Mouse (Mus musculus): Measurements from ENCODE around the gene Dyx1c1. TPM values are rescaled to one million over a fixed set of nuclear protein-coding genes. Genes with fewer than 3 reads are reported as not detected.

Dyx1c1 gene
- total RNA-seq, 2 experiments from 2014 or later = 2.8 to 2.9 TPM

DNA sequence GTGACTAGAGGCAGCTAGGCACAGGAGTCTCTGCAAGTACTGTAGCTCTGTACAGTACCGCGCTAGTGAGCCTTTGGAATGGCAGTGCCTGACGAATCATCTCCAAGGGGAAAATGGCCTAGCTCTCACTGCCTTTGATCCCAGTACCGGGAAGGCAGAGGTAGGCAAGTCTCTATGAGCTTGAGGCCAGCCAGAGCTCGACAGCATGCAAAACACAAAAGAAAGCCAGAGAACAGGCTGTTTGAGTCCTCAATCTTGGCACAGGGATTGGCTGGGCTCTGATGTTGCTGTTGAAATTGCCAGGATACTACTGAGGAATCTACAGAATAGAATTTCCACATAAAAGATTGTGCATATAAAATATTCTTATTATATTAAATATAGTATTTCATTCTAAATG, 13.8 kb downstream of the Dyx1c1 start:
- DNase-seq (ENCODE audit: low spot score in 2 of 2) = peak; percentile 22 to 62

DNA sequence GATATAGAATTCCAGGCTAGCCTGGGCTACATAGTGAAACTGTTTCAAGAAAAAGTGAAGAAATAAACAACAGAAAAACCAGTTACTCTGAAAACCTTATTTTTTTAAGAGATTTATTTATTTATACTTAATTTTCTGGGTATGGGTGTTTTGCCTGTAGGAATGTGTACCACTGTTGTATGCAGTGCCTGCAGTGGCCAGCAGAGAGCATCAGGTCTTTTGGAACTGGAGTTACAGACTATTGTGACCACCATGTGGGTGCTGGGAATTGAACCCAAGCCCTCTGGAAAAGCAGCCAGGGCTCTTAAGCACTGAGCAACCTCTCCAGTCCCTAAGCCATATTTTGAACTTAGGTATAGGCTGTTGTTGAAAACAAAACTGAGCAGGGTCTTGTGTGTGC, 14.4 kb downstream of the Dyx1c1 start:
- no peak for DNase-seq (ENCODE audit: low spot score in 2 of 2)

DNA sequence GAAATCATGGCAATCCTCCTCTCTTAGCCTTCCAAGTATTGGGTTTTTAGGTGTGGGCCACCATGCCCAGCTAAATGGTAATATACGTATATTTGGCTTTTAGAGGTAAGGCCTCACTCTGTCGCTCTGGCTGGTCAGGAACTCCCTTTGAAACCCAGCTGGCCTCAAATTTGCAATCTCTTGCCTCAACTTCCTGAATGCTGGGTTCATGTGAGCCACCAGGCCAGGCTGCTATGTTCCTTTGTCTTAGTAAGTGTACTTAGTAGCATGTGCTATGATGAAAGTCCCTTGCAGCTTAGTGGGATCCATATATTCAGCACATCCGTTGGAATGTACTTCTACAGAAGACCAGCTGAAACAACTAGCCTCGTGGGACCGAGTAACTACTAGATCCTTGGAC, 16.1 kb downstream of the Dyx1c1 start:
- DNase-seq (ENCODE audit: low spot score in 2 of 2) = no peak

DNA sequence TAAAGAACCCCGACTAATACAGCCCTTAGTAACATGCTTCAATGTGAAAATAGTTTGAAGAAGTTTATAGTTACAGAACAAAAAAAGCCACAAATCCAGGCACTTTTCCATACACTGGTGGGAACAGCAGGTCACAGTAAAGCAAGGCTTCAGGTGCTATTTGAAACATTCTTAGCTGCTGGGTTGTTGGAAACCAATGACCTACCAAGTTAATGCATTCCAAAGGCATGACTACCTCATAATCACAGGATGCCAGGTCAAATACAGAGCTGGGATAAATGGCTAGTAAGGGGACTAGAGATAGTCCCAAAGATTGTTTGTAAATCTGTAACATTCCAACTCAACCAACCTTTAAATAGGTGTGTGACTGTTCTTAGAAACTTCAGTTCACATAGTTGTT, 16.7 kb downstream of the Dyx1c1 start:
- no peak for DNase-seq (ENCODE audit: low spot score in 2 of 2)

DNA sequence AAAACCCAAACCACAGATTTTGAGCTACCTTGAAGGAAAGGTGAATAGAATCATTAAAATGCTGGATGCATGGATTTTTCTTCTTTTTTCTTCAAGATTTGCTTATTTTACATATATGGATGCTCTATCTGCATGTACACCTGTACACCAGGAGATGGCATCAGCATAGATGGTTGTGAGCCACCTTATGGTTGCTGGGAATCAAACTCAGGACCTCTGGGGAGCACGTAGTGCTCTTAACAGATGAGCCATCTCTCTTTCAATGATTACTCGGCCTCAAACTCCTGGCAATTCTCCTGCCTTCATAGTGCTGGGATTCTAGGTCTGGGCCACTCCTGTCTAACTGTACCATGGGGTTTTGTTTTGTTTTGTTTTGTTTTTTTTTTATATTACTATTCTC, 24.5 kb downstream of the Dyx1c1 start:
- no peak for DNase-seq (ENCODE audit: low spot score in 2 of 2)

DNA sequence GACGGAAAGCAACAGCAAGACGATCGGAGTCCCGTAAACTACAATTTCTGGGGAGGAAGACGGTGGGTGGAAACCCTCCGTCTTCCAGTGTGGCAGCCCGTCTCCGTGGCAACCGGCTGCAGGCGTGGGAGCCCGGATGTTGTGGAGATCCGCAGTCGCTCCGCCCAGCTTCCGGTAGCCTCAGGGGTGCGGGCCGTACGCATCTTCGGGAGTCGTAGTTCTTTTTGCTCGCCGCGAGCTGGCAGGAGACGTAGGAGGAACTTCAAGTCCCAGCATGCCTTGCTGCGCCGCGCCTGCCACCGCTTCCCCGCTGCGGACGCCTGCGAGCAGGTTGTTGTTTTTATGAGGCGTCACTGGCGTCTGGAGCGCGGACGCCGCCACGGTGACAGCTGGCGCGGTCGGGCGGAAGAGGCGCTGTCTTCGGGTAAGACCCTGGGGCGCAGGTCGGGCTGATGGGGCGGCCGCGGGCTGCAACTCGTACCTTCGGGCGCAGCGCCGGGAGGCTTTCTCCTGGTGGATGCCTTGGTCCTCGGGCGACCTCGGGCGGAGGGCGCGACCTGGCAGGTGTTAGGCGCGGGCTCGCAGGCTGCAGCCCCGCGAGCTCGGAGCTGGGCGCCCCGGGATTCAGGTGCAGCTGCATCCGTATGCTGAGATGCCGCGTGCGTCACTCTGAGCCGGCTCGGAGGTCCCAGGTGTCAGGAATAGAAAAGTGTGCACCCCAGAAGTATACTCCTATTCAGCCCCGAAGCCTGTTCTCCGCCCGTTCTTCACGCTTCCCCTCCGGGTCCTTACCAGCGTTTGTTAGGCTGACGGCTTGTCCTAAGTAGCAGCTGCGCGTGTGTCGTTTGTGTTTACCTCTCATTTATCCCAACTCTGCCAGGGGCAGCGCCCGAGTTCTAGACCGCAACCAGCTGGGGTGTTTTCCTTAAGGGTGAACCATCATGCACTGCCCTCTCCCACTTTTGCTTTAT, 26.9 kb downstream of the Dyx1c1 start, which contains the start of the genes Ccpg1os and Ccpg1:
Ccpg1os (minus strand) TSS at position 133 of the 971 bp plus-strand sequence.
Ccpg1 (plus strand) TSS at position 180 of the 971 bp plus-strand sequence.
- DNase-seq (ENCODE audit: low spot score in 2 of 2) = peak; percentile 95 to 98

DNA sequence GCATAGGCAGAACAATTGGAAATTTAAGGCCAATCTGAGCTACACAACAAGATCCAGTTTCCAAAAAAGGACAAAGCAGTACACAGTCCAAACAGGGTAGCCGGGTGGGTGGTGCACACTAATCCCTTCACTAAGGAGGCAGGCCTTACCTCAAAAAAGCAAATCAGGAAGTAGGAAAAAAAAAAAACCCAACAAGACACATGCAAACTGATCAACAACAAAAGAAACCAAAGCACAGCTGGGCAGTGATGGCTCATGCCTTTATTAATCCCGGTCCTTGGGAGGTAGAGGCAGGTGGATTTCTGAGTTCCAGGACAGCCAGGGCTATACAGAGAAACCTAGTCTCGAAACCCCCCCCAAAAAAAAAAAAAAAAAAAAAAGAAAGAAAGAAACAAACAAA, 29.1 kb downstream of the Dyx1c1 start:
- no peak for DNase-seq (ENCODE audit: low spot score in 2 of 2)

DNA sequence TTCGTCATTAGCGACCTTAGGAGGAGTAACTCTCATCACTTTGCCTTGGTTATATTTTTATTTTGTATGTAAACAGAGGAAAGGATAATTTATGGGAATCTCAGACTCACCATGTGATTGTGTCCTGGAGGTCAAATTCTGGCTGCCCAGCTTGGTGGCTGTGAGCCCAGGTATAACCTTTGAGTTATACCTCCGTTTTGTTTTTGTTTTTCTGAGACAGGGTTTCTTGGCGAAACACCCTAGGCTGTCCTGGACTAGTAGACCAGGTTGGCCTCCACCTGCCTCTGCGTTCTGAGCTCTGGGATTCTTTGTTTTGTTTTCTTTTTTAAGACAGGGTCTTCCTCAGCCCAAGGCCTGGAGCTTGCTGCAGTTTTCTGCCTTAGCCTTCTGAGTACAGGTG, 30.1 kb downstream of the Dyx1c1 start:
- DNase-seq (ENCODE audit: low spot score in 2 of 2) = no peak

DNA sequence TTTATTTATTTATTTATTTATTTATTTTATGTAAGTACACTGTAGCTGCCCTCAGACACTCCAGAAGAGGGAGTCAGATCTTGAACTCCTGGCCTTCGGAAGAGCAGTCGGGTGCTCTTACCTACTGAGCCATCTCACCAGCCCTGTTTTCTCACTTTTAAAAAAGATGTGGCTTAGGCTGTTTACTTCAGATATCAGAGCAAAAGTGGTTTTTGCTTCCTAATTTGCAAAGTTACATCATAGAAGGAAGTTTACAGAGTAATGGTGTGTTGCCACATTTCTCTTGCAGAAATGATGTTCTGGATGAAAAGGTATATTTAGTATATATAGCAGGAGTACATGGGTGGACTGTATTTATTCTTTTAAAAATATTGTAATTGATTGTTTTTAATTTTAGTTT, 32.8 kb downstream of the Dyx1c1 start:
- no peak for DNase-seq (ENCODE audit: low spot score in 2 of 2)

DNA sequence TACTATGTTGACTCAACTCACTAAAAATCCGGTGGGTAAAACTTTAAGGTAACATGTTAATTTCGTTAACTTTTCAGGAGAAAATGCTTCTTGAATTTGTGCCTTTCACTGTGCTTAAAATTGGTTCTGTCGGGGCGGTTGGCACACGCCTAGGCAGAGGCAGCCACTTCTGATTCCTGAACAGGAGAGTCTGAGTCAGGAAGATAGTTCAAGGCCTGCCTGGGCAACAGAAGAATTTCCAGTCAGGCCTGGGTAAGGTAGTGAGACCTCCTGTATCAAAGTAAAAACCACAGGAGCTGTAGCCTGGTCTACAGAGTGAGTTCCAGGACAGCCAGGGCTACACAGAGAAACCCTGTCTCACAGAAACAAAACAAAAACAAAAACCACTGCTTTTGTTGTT, 34.0 kb downstream of the Dyx1c1 start:
- no peak for DNase-seq (ENCODE audit: low spot score in 2 of 2)

DNA sequence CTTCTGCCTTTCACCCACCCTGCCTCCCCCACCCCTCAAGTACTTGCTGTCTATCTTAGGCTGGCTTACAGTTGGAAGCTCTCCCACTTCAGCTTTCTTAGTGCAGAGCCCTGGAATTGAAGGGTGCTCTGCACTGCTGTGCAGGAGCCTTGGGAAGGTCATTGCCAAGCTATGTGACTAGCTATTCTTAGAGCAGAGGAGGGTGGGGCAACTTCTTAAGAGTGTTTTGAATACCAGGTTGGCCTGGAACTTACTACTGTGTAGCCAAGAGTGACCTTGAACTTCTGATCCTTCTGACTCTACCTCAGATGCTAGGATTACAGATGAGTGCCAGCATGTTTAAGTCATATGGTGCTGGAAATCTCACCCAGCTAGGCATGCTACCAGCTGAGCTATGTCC, 37.6 kb downstream of the Dyx1c1 start:
- DNase-seq (ENCODE audit: low spot score in 2 of 2) = no peak

DNA sequence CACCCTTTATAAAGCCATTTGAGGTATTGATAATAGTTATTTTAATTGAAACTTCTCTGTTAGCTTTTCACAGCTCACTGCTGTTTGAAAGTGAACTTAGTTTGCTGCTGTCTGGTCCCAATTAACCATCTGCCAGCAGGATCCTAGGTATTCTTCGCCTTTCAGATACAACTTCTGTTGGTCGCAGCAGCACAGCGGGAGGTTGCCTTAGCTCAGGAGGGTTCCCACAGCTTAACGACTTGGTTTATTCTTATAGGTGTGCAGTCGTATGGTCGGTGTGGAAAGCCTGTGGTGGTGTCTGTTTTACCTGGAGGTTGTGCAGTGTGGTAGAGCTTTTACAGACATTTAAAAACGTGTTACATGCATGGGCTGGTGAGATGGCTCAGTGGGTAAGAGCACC, 38.2 kb downstream of the Dyx1c1 start:
- DNase-seq (ENCODE audit: low spot score in 2 of 2) = no peak

DNA sequence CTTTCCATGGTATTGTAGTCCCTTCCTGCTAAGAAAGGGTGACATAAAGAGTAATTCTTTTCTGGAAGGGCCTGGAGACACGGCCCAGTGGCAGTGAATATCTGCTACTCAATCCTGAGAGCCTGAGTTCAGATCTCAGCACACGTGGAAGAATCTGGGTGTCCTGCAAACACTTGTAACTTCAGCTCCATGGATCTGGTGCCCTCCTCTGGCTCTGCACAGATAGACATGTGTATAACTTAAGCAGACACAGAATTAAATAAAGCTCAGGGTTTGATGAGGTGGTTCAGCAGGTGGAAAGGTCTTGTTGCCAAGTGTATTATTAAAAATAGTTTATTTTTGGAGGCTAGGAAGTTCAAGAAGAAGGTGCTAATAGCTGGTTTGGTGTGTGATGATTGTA, 41.9 kb downstream of the Dyx1c1 start:
- DNase-seq (ENCODE audit: low spot score in 2 of 2) = no peak

DNA sequence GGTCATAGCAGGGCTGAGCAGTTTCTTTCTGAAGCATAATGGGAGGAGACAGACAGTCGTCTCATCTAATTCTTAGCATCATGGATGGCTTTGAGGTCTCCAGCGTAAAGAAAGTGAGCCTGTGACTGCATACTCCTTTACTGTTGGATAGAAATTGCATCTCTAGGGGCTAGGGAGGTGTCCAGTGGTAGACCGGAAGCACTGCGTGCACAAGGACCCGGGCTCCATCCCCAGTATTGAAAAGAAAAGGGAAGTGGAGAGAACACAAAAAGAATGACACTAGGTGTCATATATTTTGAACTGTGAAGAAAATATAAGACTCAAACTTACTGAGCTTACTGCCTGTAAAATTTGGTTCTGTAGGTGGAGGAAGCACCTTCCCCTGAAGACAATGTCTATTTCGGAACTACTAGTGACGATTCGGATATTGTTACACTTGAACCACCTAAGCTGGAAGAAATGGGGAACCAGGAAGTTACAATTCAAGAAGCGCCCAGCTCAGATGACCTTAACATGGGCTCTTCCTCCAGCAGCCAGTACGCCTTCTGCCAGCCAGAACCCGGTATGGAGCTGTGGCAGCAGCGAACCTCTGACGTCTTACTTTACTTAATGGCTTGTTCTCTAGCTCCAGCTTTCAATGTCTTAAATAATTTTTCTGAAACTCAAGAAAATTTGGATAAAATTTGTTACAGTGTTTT, 42.9 kb downstream of the Dyx1c1 start:
- no peak for DNase-seq (ENCODE audit: low spot score in 2 of 2)

DNA sequence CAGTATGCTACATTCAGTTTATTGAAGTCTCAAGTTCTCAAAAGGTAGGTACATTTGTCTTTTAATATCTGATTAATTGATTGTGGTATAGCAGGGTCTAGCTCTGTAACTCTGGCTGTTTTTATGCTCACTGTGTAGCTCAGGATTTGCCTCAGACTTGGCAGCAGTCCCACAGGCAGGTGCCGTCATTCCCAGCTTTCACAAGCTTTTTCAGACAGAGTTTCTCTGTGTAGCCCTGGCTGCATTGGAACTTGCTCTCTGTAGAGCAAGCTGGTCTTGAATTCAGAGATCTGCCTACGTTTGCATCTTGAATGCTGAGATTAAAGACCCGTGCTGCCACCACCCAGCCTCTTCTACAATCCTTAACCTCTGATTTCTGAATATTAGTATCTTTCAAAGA, 43.6 kb downstream of the Dyx1c1 start:
- peak in 1 of 2 experiments; percentile 21 for DNase-seq (ENCODE audit: low spot score in 2 of 2)

DNA sequence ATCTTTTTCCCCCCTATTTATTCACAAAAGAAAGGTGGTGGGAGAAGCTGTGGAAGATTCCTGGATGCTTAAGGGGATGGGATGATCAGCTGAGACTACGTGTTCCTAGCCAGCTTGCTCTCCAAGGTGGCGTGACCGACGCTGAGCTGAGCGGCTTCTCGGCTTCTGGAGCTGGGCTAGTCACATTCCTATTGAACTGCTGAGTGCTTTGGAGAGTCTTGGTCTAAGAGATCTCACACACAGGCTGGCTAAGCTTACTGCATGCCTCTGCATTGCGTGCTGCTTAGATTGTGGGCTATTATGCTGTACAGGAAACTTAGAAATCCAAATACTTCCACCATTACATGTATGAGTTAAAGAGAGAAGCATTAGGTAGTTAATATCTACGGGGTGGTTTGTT, 45.5 kb downstream of the Dyx1c1 start:
- no peak for DNase-seq (ENCODE audit: low spot score in 2 of 2)

DNA sequence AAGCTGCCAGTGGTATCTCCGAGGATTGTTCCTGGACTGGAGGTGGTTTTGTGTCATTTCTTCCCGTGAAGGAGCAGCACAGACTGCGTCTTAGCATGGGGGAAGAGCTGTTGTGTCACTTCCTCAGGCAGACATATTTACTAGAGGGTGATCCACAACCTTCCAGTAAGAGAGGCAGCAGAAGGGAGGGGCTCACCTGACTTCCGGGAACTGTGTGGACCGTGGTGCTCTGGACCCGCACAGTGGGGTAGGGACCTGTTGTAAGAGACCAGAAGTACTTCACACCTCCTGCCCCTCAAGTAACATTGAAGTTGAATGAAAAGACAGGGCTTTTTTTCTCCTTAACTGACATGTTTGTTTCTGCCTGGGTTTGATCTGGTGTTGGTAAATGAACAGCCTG, 46.5 kb downstream of the Dyx1c1 start:
- no peak for DNase-seq (ENCODE audit: low spot score in 2 of 2)

DNA sequence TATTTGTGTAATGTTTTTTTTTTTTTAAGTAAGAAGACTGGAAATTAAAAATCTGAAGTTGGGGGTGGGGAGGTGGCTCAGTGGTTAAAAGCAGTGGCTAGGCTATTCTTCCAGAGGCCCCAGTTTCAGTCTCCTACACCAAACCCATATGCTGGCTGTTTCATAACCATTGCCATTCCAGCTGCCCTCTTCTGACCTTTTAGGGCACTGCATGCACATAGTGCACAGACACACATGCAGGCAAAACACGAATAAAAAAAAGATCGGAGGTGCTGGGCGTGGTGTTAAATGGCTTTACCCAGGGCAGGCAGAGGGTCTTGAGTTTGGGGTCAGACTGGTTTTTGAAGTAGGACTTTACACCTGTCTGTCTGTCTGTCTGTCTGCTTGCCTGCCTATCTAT, 47.6 kb downstream of the Dyx1c1 start:
- DNase-seq (ENCODE audit: low spot score in 2 of 2) = no peak

DNA sequence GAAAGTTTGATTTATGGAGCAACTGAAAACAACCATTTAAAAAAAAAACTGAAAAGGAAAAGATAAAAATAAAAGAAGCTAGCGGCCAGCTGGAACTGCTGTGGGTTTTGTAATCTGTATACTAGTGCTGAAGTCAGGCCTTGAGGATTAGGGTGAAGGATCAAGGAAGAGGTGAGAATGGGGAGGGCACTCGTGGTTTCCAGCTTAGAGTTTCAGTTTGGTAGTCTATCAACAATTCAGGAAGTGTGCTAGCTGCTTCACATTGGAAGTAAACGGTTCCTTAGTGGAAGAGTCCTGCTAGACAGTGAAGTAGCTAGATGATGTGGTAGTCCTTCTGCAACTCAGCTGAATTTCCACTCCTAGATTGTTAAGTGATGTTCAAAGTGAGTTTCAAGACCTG, 49.8 kb downstream of the Dyx1c1 start:
- no peak for DNase-seq (ENCODE audit: low spot score in 2 of 2)

DNA sequence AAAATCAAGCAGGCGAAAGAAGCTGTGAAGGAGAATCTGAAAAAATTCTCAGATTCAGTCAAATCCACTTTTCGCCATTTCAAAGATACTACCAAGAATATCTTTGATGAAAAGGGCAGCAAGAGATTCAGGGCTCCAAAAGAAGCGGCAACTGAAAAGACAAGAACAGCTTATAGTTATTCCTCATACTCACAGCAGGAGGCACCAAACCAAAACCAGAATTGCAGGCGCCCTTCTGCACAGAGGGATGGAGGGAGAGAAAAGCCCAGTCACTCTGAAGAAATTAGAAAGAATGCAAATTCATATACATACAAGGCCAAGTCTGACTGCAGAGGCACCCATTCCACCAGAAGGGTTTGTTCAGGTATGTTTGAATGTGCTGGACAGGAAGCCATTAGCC, 54.0 kb downstream of the Dyx1c1 start:
- DNase-seq (ENCODE audit: low spot score in 2 of 2) = no peak

DNA sequence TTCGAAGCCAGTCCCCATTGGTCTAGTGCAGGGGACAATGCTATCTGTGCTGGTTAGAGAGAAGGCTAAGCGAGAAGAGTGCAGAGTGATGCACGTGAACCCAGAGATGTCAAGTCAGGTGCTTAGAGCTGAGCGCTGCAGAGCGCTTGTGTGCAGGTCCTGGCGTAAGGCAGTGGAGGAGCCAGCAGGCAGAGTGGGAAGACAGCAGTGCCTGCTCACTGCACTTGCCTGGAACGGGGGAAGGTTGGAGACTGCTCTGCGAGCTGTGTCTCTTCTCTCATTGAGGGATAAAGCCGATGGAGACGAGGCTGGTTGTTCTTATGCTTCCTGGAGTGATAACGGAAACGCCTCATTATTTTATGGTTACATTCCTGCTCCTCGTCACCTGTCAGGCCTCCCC, 56.1 kb downstream of the Dyx1c1 start:
- peak in 1 of 2 experiments; percentile 13 for DNase-seq (ENCODE audit: low spot score in 2 of 2)

DNA sequence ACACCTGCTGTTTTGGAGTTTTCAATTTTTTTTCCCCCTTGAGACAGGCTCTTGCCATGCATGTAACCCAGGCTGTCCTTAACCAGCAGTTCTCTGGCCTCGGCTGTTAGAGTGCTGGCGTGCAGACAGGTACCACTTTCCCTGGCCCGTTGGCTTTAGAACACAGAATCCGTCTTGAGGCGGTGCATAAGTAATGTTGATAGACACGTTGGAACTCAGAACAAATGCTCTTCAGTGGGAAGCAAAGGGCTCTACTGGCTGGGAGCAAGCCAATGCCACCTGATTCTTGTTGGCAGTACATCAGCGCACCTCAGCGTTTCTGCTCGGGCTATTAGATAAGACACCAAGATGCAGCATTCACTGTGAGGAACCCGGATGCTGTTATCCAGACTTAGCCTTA, 61.3 kb downstream of the Dyx1c1 start:
- DNase-seq (ENCODE audit: low spot score in 2 of 2) = no peak

Data from layer of hippocampus, postnatal 14 days (tissue).